Mouse (Mus musculus): ENCODE measurements around the gene Ackr3. TPM values are rescaled to one million over a fixed set of nuclear protein-coding genes. Genes with fewer than 3 reads are reported as not detected.

Gene Ackr3
- under 1 TPM in 1 of 2 experiments, not detected in 1; 0.07 TPM for polyA plus RNA-seq (2017; shearing (Covaris generic))

GRCm38 (mm10) chr1:90203783-90204690 is at the start of gene Ackr3:
Ackr3 (plus strand) TSS chr1:90203980.

Other genes starting within 250 kb of the Ackr3 start
- gene Asb18, start 189.3 kb upstream of the Ackr3 start, polyA plus RNA-seq (2017; shearing (Covaris generic)): not detected
- not detected for gene Iqca, start 50.6 kb upstream of the Ackr3 start, polyA plus RNA-seq (2017; shearing (Covaris generic))

Measured in activated CD4-positive, CD25-positive, alpha-beta regulatory T cell (primary cell).